Mouse (Mus musculus): ENCODE results near the gene Pgm2l1. TPM values are rescaled to one million over a fixed set of nuclear protein-coding genes. Genes with fewer than 3 reads are reported as not detected.

Gene Pgm2l1
- total RNA-seq, 1 experiment = 6.7 TPM

- H3K4me3 ChIP-seq (ENCODE audit: insufficient read depth in 1 of 2, low read depth in 1 of 2, low read length in 2 of 2, poor library complexity in 1 of 2, severe bottlenecking in 1 of 2) = no peak overlapping the region
- H3K9me3 ChIP-seq (ENCODE audit: control insufficient read depth, insufficient read depth, low read depth, low read length) = no peaks in the 10 kb centered on the region
- H3K4me1 ChIP-seq (ENCODE audit: control insufficient read depth in 2 of 2, insufficient read depth in 2 of 2, low read length in 2 of 2, poor library complexity in 1 of 2) = no peaks in the 10 kb centered on the region
- peak; percentile 20 for DNase-seq (ENCODE audit: low read depth, low spot score)
- peaks cover 12% of the 10 kb centered on the region for H3K36me3 ChIP-seq (ENCODE audit: control insufficient read depth, insufficient read depth, low read length, poor library complexity, severe bottlenecking)
- no peak overlapping the region for H3K27ac ChIP-seq (ENCODE audit: insufficient read depth, low read depth, low read length, poor library complexity, severe bottlenecking)
- in situ Hi-C loops (cut with MboI; ENCODE audit: low sequenced_read_pairs in 2 of 2, unreplicated experiment in 2 of 2) = no loop called here
- H3K9ac ChIP-seq (ENCODE audit: insufficient read depth, low read depth, low read length, poor library complexity, severe bottlenecking) = no peak overlapping the region
- no peak for TF ChIP-seq ZNF384 (IDR thresholded peaks at IDR 0.05; ENCODE audit: low read depth, low read length)
- no peak for TF ChIP-seq ZC3H11A (IDR thresholded peaks at IDR 0.05; ENCODE audit: borderline replicate concordance, low read depth, low read length)
- no peak for TF ChIP-seq CHD2 (IDR thresholded peaks at IDR 0.05; ENCODE audit: low read depth, low read length)
- no peak for TF ChIP-seq HCFC1 (IDR thresholded peaks at IDR 0.05; ENCODE audit: borderline replicate concordance, insufficient read depth, low read length)
- TF ChIP-seq MAFK (IDR thresholded peaks at IDR 0.05; ENCODE audit: insufficient read depth, low read depth, low read length) = no peak
These were observed 98.3 kb downstream of the Pgm2l1 start for GRCm38 (mm10) chr7:100325482-100325881.

- H3K4me3 ChIP-seq (ENCODE audit: insufficient read depth in 1 of 2, low read depth in 1 of 2, low read length in 2 of 2, poor library complexity in 1 of 2, severe bottlenecking in 1 of 2) = no peak overlapping the region
- no peaks in the 10 kb centered on the region for H3K4me1 ChIP-seq (ENCODE audit: control insufficient read depth in 2 of 2, insufficient read depth in 2 of 2, low read length in 2 of 2, poor library complexity in 1 of 2)
- in situ Hi-C loops (cut with MboI; ENCODE audit: low sequenced_read_pairs in 2 of 2, unreplicated experiment in 2 of 2) = no loop called here
- H3K9me3 ChIP-seq (ENCODE audit: control insufficient read depth, insufficient read depth, low read depth, low read length) = no peaks in the 10 kb centered on the region
- no peak overlapping the region for H3K9ac ChIP-seq (ENCODE audit: insufficient read depth, low read depth, low read length, poor library complexity, severe bottlenecking)
- no peak for DNase-seq (ENCODE audit: low read depth, low spot score)
- TF ChIP-seq ZC3H11A (IDR thresholded peaks at IDR 0.05; ENCODE audit: borderline replicate concordance, low read depth, low read length) (no peak), ZNF384 (IDR thresholded peaks at IDR 0.05; ENCODE audit: low read depth, low read length) (no peak), MAFK (IDR thresholded peaks at IDR 0.05; ENCODE audit: insufficient read depth, low read depth, low read length) (no peak), CHD2 (IDR thresholded peaks at IDR 0.05; ENCODE audit: low read depth, low read length) (no peak), HCFC1 (IDR thresholded peaks at IDR 0.05; ENCODE audit: borderline replicate concordance, insufficient read depth, low read length) (no peak)
- H3K27ac ChIP-seq (ENCODE audit: insufficient read depth, low read depth, low read length, poor library complexity, severe bottlenecking) = no peak overlapping the region
- H3K36me3 ChIP-seq (ENCODE audit: control insufficient read depth, insufficient read depth, low read length, poor library complexity, severe bottlenecking) = peaks cover 15% of the 10 kb centered on the region
These were observed 100.3 kb downstream of the Pgm2l1 start for GRCm38 (mm10) chr7:100327514-100327913.

Other genes with a start within 250 kb of the Pgm2l1 start
- gene Rnf169, start 246.9 kb upstream of the Pgm2l1 start, total RNA-seq (2012; rRNA removed) = 19.2 and 26.4 TPM in 2 replicates
- 0.36 TPM in 1 of 2 replicates, not detected in the other for gene Chrdl2, start 221.2 kb upstream of the Pgm2l1 start, total RNA-seq (2012; rRNA removed)
- 42.5 and 51.4 TPM in 2 replicates for gene Pold3, start 105.8 kb upstream of the Pgm2l1 start, total RNA-seq (2012; rRNA removed)
- gene Lipt2, start 68.1 kb upstream of the Pgm2l1 start, total RNA-seq (2012; rRNA removed) = 3.8 and 6.2 TPM in 2 replicates
- not detected in 2 replicates for gene Kcne3, start 50.9 kb upstream of the Pgm2l1 start, total RNA-seq (2012; rRNA removed)
- gene P4ha3, start 58.1 kb downstream of the Pgm2l1 start, total RNA-seq (2012; rRNA removed) = 0.95 and 2.0 TPM in 2 replicates
- 10.9 and 12.5 TPM in 2 replicates for gene C2cd3, start 144.8 kb downstream of the Pgm2l1 start, total RNA-seq (2012; rRNA removed)
- gene Ppme1, start 144.9 kb downstream of the Pgm2l1 start, total RNA-seq (2012; rRNA removed) = 31.4 and 34.8 TPM in 2 replicates
- not detected in 2 replicates for gene Ucp3, start 245.6 kb downstream of the Pgm2l1 start, total RNA-seq (2012; rRNA removed)